Mouse (Mus musculus) C2C12 (cell line): ENCODE results near the gene Fkbp5.

Source experiments
- CTCF ChIP-seq: IDR thresholded peaks from one replicate; pipeline ENCODE4 v1.5.1; 2011; ENCODE audit not compliant: control insufficient read depth, insufficient read depth, insufficient read length
- MAX ChIP-seq: IDR thresholded peaks from one replicate; pipeline ENCODE4 v1.6.1; 2011; ENCODE audit warnings: mild to moderate bottlenecking, control low read depth

GRCm38 (mm10) chr17:28408251-28408918, 108.9 kb downstream of the Fkbp5 start:
- TF ChIP-seq CTCF = no peak
- TF ChIP-seq MAX = no peak
